Mouse (Mus musculus) kidney, embryonic 14.5 days (tissue): Measurements from ENCODE around the gene Prkn. TPM values are rescaled to one million over a fixed set of nuclear protein-coding genes. Genes with fewer than 3 reads are reported as not detected.

Experiments
- ATAC-seq: fragments of 200-750 bp; cut with Nextera tagmentation; 2 replicates; pipeline ENCODE4 v1.8.0; 2017; ENCODE audit warnings: moderate number of reproducible peaks, mild to moderate bottlenecking, moderate TSS enrichment, moderate library complexity; ENCODE audit not compliant: low FRiP score, low TSS enrichment
- H3K27ac ChIP-seq: fragments of 300-500 bp; sonication (generic); 2 replicates; pipeline ENCODE4 v1.5.1; 2014; ENCODE audit warnings: low read depth, mild to moderate bottlenecking, low read length, moderate library complexity, mixed read lengths
- H3K27me3 ChIP-seq: fragments of 300-500 bp; sonication (generic); 2 replicates; pipeline ENCODE4 v1.6.1; 2014; ENCODE audit warnings: mild to moderate bottlenecking, low read length; ENCODE audit not compliant: control insufficient read depth, insufficient read depth
- H3K36me3 ChIP-seq: fragments of 300-500 bp; sonication (generic); 2 replicates; pipeline ENCODE4 v1.6.1; 2014; ENCODE audit warnings: low read length, mixed read lengths; ENCODE audit not compliant: control insufficient read depth, insufficient read depth
- H3K4me1 ChIP-seq: fragments of 300-500 bp; sonication (generic); 2 replicates; pipeline ENCODE4 v1.6.1; 2014; ENCODE audit warnings: low read length, mixed read lengths; ENCODE audit not compliant: control insufficient read depth, insufficient read depth
- H3K4me2 ChIP-seq: fragments of 300-500 bp; sonication (generic); replicated peaks from 2 replicates; pipeline ENCODE4 v1.6.1; 2014; ENCODE audit warnings: low read depth, mild to moderate bottlenecking, low read length
- H3K4me3 ChIP-seq: fragments of 300-500 bp; sonication (generic); 2 replicates; pipeline ENCODE4 v1.5.1; 2014; ENCODE audit warnings: mild to moderate bottlenecking, low read length
- H3K9ac ChIP-seq: fragments of 300-500 bp; sonication (generic); 2 replicates; pipeline ENCODE4 v1.6.1; 2014; ENCODE audit warnings: low read depth, mild to moderate bottlenecking, low read length, moderate library complexity
- H3K9me3 ChIP-seq: fragments of 300-500 bp; sonication (generic); 2 replicates; pipeline ENCODE4 v1.6.1; 2016; ENCODE audit warnings: low read length; ENCODE audit not compliant: control insufficient read depth
- WGBS: fragments of 180-500 bp; shearing (Covaris S2); extraction: QIAGEN DNeasy Blood & Tissue Kit; methylation state at CpG from one replicate; pipeline ENCODE4 v1.1.7; 2014; 5-methylcytosine and 5-hydroxymethylcytosine counted together
- polyA plus RNA-seq: library from polyadenylated mRNA; unstranded; fragments of >200 nt; fragmentation: Nextera tagmentation; extraction: Ambion mirVana; gene quantifications from 2 replicates; pipeline ENCODE4 v1.2.1, GENCODE M21; 2014

Prkn gene
- polyA plus RNA-seq, 1 experiment from 2014 or later: 2.2 TPM

DNA sequence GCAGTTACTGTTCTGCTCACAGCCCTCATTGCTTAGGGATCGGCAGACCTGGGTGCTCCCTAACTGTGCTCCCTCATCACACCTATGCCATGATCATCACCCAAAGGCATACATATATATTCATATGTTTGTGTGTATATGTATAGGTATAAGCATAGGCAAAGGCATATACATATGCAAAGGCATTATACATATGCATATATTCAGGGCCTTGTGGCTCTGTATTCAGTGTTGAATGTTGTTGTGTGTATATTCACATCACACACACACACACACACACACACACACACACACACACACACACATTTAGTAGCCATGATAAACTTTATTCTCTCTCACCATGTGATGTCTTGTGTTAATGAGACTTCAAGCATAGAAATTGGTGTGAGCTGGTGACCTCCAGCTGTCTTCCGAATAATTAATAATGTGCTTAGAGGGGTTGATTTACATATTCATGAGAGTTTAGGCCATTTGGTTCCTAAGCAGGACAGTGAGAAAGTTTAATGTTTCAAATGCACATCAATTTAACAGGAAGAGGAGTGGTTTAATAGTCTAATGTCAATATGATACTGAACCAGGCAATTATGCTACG lies 804.8 kb downstream of the Prkn start:
- ATAC-seq: no peak
- Histone ChIP-seq H3K27me3 (no peaks in the 10 kb centered on the region), H3K36me3 (no peaks in the 10 kb centered on the region), H3K4me3 (no peak overlapping the region), H3K4me1 (no peaks in the 10 kb centered on the region), H3K9me3 (no peaks in the 10 kb centered on the region), H3K9ac (no peak overlapping the region), H3K27ac (no peak overlapping the region), H3K4me2 (no peak overlapping the region)
- 95% methylated on average over 3 of the region's 3 CpGs for WGBS

DNA sequence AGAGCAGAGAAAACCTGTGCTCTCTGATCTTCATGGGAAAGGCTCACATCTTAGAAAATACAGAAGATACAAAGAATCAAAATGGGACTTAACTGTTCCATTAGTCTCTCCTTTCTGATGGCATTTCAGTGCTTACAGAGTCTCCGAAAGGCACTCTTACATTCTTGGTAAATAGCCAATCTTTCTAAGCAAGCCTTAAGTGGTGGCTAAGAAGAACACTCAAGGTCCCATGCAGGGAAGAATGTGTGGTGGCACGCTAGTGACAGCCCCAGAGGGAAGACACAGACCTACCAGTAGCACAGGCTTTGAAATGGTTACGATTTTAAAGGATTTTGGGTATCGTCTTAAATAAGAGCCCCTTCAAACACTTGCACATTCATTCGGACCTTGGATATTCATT lies 816.2 kb downstream of the Prkn start:
- no peak overlapping the region for H3K4me2 ChIP-seq
- 83% methylated on average over 5 of the region's 5 CpGs for WGBS
- no peak for ATAC-seq

GRCm38 (mm10) chr17:11656878-11657277 lies 816.7 kb downstream of the Prkn start:
- Histone ChIP-seq H3K9me3 (no peaks in the 10 kb centered on the region), H3K4me1 (no peaks in the 10 kb centered on the region), H3K9ac (no peak overlapping the region), H3K27ac (no peak overlapping the region), H3K4me2 (no peak overlapping the region), H3K36me3 (no peaks in the 10 kb centered on the region), H3K27me3 (no peaks in the 10 kb centered on the region), H3K4me3 (no peak overlapping the region)
- 87% methylated on average over 3 of the region's 3 CpGs for WGBS
- ATAC-seq: no peak

More for the DNA sequence above, 816.2 kb downstream of the Prkn start:
- H3K9me3 ChIP-seq: no peaks in the 10 kb centered on the region
- H3K9ac ChIP-seq: no peak overlapping the region
- H3K4me1 ChIP-seq: no peaks in the 10 kb centered on the region
- H3K27ac ChIP-seq: no peak overlapping the region
- H3K4me3 ChIP-seq: no peak overlapping the region
- H3K27me3 ChIP-seq: no peaks in the 10 kb centered on the region
- no peaks in the 10 kb centered on the region for H3K36me3 ChIP-seq

DNA sequence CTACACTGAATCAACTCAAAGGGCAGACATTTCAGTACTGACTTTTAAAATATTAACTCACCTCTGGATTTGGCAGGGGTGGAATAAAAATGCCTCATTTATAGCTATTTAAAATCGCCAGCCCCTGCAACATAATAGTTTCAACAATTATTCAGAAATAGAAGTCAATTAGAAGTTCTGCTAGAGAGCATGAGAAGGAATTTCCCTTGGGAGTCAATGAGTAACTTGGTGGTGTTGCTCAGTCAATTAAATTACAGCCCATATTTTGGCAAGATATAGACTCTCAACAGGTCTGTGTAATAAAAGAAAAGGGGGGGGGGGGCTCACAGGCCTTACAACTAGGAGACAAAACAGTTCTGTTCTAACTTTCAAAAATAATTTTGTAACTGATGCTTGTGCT lies 821.7 kb downstream of the Prkn start:
- Histone ChIP-seq H3K27ac (no peak overlapping the region), H3K4me2 (no peak overlapping the region), H3K9ac (no peak overlapping the region), H3K4me1 (peaks cover 6% of the 10 kb centered on the region; the same call in 1 of the 2 replicates), H3K9me3 (no peaks in the 10 kb centered on the region), H3K36me3 (no peaks in the 10 kb centered on the region), H3K4me3 (no peak overlapping the region), H3K27me3 (no peaks in the 10 kb centered on the region)
- ATAC-seq: no peak
- 60% methylated on average over 1 of the region's 1 CpGs for WGBS

DNA sequence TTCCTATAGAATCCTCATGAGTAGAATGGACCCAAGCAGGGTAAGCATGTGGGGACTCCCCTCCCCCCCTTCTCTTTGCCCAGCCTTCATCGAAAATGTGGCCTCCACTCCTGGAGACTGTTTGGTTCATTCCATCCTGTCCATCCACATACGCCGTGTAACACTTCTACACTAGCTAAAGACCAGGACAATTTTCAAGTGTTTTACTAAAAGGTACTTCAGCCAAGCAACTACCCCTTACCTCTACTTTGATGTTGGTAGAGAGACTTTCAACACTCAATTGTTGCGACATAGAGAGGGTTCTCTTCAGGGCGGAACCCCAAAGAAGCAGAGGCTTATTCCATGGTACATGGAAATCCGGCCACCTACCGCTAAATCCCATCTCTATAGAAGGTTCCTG lies 823.3 kb downstream of the Prkn start:
- Histone ChIP-seq H3K9ac (no peak overlapping the region), H3K4me1 (peaks cover 6% of the 10 kb centered on the region; the same call in 1 of the 2 replicates), H3K4me2 (no peak overlapping the region), H3K9me3 (no peaks in the 10 kb centered on the region), H3K27ac (no peak overlapping the region), H3K27me3 (no peaks in the 10 kb centered on the region), H3K4me3 (no peak overlapping the region), H3K36me3 (no peaks in the 10 kb centered on the region)
- WGBS: 94% methylated on average over 7 of the region's 7 CpGs
- no peak for ATAC-seq

- Histone ChIP-seq H3K9ac (no peak overlapping the region), H3K27me3 (no peaks in the 10 kb centered on the region), H3K27ac (no peak overlapping the region), H3K4me3 (no peak overlapping the region), H3K4me2 (peak overlapping the region; percentile 38), H3K36me3 (no peaks in the 10 kb centered on the region), H3K9me3 (no peaks in the 10 kb centered on the region), H3K4me1 (peaks cover 6% of the 10 kb centered on the region; the same call in 1 of the 2 replicates)
- 42% methylated on average over 20 of the region's 20 CpGs for WGBS
- ATAC-seq: no peak
Measured at GRCm38 (mm10) chr17:11664610-11665345, 824.6 kb downstream of the Prkn start.

- no peak overlapping the region for H3K27ac ChIP-seq
- no peak overlapping the region for H3K4me2 ChIP-seq
- H3K27me3 ChIP-seq: no peaks in the 10 kb centered on the region
- no peak for ATAC-seq
- no peaks in the 10 kb centered on the region for H3K36me3 ChIP-seq
- no peak overlapping the region for H3K4me3 ChIP-seq
- H3K9me3 ChIP-seq: no peaks in the 10 kb centered on the region
- WGBS: 90% methylated on average over 6 of the region's 6 CpGs
- no peak overlapping the region for H3K9ac ChIP-seq
- H3K4me1 ChIP-seq: no peaks in the 10 kb centered on the region
Measured at GRCm38 (mm10) chr17:11679716-11680115, 839.5 kb downstream of the Prkn start.

GRCm38 (mm10) chr17:11680456-11680855 lies 840.3 kb downstream of the Prkn start:
- WGBS: 83% methylated on average over 9 of the region's 9 CpGs
- H3K27me3 ChIP-seq: no peaks in the 10 kb centered on the region
- H3K4me1 ChIP-seq: no peaks in the 10 kb centered on the region
- H3K36me3 ChIP-seq: no peaks in the 10 kb centered on the region
- no peak overlapping the region for H3K4me3 ChIP-seq
- no peaks in the 10 kb centered on the region for H3K9me3 ChIP-seq
- no peak overlapping the region for H3K4me2 ChIP-seq
- no peak overlapping the region for H3K9ac ChIP-seq
- no peak overlapping the region for H3K27ac ChIP-seq
- no peak for ATAC-seq

GRCm38 (mm10) chr17:11681825-11682372 lies 841.7 kb downstream of the Prkn start:
- H3K4me2 ChIP-seq: no peak overlapping the region
- no peak overlapping the region for H3K9ac ChIP-seq
- H3K36me3 ChIP-seq: no peaks in the 10 kb centered on the region
- ATAC-seq: no peak
- WGBS: 45% methylated on average over 11 of the region's 11 CpGs
- H3K27ac ChIP-seq: no peak overlapping the region
- H3K9me3 ChIP-seq: no peaks in the 10 kb centered on the region
- H3K4me1 ChIP-seq: no peaks in the 10 kb centered on the region
- no peaks in the 10 kb centered on the region for H3K27me3 ChIP-seq
- H3K4me3 ChIP-seq: no peak overlapping the region
